Mouse (Mus musculus) neutrophil, adult 5-6 weeks (primary cell): Measurements from ENCODE around the gene Taar2. TPM values are rescaled to one million over a fixed set of nuclear protein-coding genes. Genes with fewer than 3 reads are reported as not detected.

ENCODE experiments used
- ATAC-seq: fragments of 151-379, 151-347 bp; 2 replicates; pipeline ENCODE4 v1.8.0; 2017; ENCODE audit warnings: mild to moderate bottlenecking, moderate TSS enrichment; ENCODE audit not compliant: insufficient number of reproducible peaks, poor library complexity, low FRiP score, severe bottlenecking; ENCODE audit errors: extremely low read depth
- total RNA-seq: library from RNA; stranded (forward); fragments of 200-1000 nt; gene quantifications from 2 replicates; pipeline ENCODE4 v1.2.3, GENCODE M21; 2017

Gene Taar2
- total RNA-seq, 1 experiment from 2014 or later, result not detected

DNA sequence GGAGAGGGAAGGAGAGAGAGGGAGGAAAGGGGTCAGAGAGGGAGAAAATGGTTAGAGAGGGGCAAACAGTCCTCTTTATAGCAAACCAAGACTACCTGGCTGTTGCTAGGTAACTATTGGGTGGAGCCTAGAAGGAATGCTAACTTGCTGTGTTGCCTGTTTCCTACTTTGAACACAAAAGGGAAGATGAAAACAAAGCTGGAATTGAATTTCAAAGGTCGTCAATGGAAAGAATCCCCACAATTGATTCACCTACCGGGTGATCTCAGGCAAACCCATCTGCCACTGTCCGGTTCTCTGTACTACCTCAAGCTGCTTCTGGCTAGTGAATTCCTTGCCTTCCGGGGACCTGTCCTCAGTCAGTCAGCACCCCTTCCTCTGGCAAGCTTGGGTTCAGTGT is 39.6 kb downstream of the Taar2 start:
- ATAC-seq, result no peak

DNA sequence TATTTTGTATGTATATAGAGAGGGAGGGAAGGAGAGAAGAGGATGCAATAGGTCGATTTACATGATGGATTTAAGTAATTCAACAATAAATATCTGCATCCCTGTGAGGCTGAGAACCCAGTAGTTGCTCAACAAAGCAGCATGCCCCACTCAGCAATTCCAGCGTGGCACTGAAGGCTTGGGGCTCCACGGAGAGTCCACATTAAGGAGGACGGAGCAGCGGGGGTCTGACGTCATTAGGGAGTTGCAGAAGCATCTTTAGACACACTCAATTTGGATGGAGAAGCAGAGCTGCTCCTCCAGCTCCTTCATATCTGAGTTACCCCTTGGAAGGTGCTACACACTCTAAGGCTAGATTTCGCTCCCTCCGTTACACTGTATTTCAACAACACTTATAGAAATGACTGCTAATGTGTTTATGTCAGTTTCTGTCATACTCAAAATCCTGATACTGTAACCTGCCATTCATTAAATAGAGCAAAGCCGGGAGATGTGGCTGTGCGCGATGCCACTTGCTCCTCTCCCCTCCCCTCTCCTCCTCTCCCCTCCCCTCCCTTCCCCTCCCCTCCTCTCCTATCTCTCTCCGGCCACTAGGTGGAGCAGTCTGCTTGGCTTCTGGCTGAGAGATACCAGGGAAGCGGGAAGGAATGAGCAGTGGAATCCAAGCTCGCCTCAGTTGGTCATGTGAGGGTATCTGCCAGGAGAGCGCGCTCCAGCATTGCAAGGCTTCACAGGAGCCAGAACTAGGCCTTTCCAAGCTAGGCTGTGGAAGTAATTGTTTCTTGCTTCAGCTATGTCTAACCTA is 40.7 kb downstream of the Taar2 start:
- ATAC-seq, result 0 out of 2 replicates have a peak, but pooled peaks have one; percentile 23

DNA sequence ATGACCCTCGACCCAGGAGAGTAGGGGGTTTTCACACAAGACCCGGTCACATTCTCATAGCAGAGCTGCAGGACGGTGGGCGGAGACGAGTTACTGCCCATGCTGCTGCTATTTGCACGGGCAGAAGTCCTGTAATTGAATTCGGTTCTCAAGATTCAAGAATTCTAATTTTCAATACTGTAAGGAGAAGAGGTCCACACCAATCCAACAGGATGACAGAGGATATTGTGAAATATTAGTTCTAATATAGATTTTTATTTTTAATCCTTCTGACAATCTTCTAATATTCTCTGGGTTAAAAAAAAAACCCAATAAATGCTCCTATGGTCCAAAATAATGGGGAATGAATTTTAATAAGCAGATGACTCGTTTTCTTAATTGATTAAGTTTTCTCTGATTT is 47.2 kb downstream of the Taar2 start, which contains the start of gene Taar6:
TSS of gene Taar6 (minus strand) at position 101 of the 400 bp plus-strand sequence.
- ATAC-seq, result no peak

DNA sequence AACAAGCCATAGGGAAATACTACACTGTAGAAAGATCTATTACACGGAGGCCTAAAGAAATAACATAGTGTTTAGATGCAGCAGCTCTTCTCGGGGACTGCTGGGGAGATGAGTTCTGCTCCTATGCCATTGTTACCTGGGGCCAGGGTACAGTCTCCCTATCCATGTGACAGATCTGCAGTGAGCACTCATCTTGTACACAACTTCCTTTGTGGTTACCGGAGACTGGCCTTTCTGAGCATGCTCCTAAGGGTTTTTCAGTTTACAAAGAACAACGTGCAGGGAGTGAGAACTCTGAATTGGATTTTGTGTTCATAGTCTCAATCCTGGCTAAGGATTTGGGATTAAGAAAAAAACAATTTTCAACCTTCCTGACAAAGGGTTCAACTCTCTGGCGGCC is 48.0 kb downstream of the Taar2 start:
- no peak for ATAC-seq

Other genes with a start within 250 kb of the Taar2 start
- 830 and 867 TPM in 2 replicates for gene Rps12, start 151.3 kb upstream of the Taar2 start, total RNA-seq
- not detected in 2 replicates for gene Slc18b1, start 141.6 kb upstream of the Taar2 start, total RNA-seq
- 83.7 and 93.7 TPM in 2 replicates for gene Vnn3, start 87.1 kb upstream of the Taar2 start, total RNA-seq
- gene Vnn1, start 43.9 kb upstream of the Taar2 start, total RNA-seq, result 0.86 TPM in 1 of 2 replicates, not detected in the other
- gene Taar1, start 18.2 kb upstream of the Taar2 start, total RNA-seq, result not detected in 2 replicates
- gene Taar3, start 11.0 kb downstream of the Taar2 start, total RNA-seq, result not detected in 2 replicates
- gene Taar4, start 21.9 kb downstream of the Taar2 start, total RNA-seq, result not detected in 2 replicates
- gene Taar5, start 32.1 kb downstream of the Taar2 start, total RNA-seq, result not detected in 2 replicates
- not detected in 2 replicates for gene Taar6, start 47.1 kb downstream of the Taar2 start, total RNA-seq
- gene Taar7a, start 54.9 kb downstream of the Taar2 start, total RNA-seq, result not detected in 2 replicates
- gene Taar7b, start 61.4 kb downstream of the Taar2 start, total RNA-seq, result not detected in 2 replicates
- not detected in 2 replicates for gene Taar7d, start 88.7 kb downstream of the Taar2 start, total RNA-seq
- gene Taar7e, start 99.0 kb downstream of the Taar2 start, total RNA-seq, result not detected in 2 replicates
- not detected in 2 replicates for gene Taar7f, start 110.9 kb downstream of the Taar2 start, total RNA-seq
- gene Taar8a, start 137.9 kb downstream of the Taar2 start, total RNA-seq, result not detected in 2 replicates
- gene Taar8b, start 153.7 kb downstream of the Taar2 start, total RNA-seq, result not detected in 2 replicates
- not detected in 2 replicates for gene Taar8c, start 163.3 kb downstream of the Taar2 start, total RNA-seq
- not detected in 2 replicates for gene Taar9, start 171.0 kb downstream of the Taar2 start, total RNA-seq
- 95.9 and 112 TPM in 2 replicates for gene Stx7, start 210.7 kb downstream of the Taar2 start, total RNA-seq